Mouse (Mus musculus): ENCODE measurements around the gene Fam234b.

GRCm38 (mm10) chr6:135294150-135294549, 96.4 kb downstream of the Fam234b start:
- TF ChIP-seq MAX (IDR thresholded peaks at IDR 0.05; ENCODE audit: low read depth) (no peak), MYOG (IDR thresholded peaks at IDR 0.05; ENCODE audit: control insufficient read depth in 1 of 3, insufficient read depth in 1 of 3, insufficient read length in 2 of 3, low read depth in 2 of 3) (no peak), POLR2A (IDR thresholded peaks at IDR 0.05; ENCODE audit: insufficient read length, low read depth) (no peak), REST (IDR thresholded peaks at IDR 0.05; ENCODE audit: insufficient read depth, insufficient read length) (no peak), SRF (IDR thresholded peaks at IDR 0.05; ENCODE audit: control insufficient read depth, insufficient read length, low read depth) (no peak), TCF12 (IDR thresholded peaks at IDR 0.05; ENCODE audit: insufficient read depth, poor library complexity, severe bottlenecking) (no peak), POLR2AphosphoS2 (IDR thresholded peaks at IDR 0.05; ENCODE audit: insufficient read length, low read depth) (no peak), MYOD1 (IDR thresholded peaks at IDR 0.05; ENCODE audit: control insufficient read depth in 1 of 3, insufficient read length in 2 of 3, low read depth in 2 of 3) (no peak)

Measured in myocyte (in vitro differentiated cells).